In genomic region chr11:20543453-20544120, GRCm38 (mm10) we compare ENCODE assay signal across 8 mouse cellular contexts. TPM values are rescaled to one million over a fixed set of nuclear protein-coding genes. Genes with fewer than 3 reads are reported as not detected.
DNase-seq lines count a peak whose midpoint lies in the region; ATAC-seq lines count a peak whose summit lies in the region.

No protein-coding gene starts in this region.

- H3K36me3 ChIP-seq in embryonic facial prominence, embryonic 10.5 days (replicated peaks) = no peaks in the 10 kb centered on the region
- no peaks in the 10 kb centered on the region for H3K36me3 ChIP-seq in intestine, embryonic 14.5 days (ENCODE audit: control insufficient read depth, insufficient read depth, low read length)
- H3K36me3 ChIP-seq in liver, embryonic 13.5 days = no peaks in the 10 kb centered on the region
- no peaks in the 10 kb centered on the region for H3K36me3 ChIP-seq in neural tube, embryonic 13.5 days

- H3K9ac ChIP-seq in intestine, embryonic 14.5 days (ENCODE audit: low read length) = peak overlapping the region; percentile 50
- H3K9ac ChIP-seq in liver, embryonic 13.5 days = peak overlapping the region; percentile 84
- peak overlapping the region; percentile 91 for H3K9ac ChIP-seq in neural tube, embryonic 13.5 days

- H3K27ac ChIP-seq in embryonic facial prominence, embryonic 10.5 days (replicated peaks) = peak overlapping the region; percentile 92
- H3K27ac ChIP-seq in intestine, embryonic 14.5 days (ENCODE audit: low read depth) = peak overlapping the region; percentile 80
- H3K27ac ChIP-seq in liver, embryonic 13.5 days = peak overlapping the region; percentile 92
- peak overlapping the region; percentile 97 for H3K27ac ChIP-seq in neural tube, embryonic 13.5 days (replicated peaks)

- H3K4me3 ChIP-seq in embryonic facial prominence, embryonic 10.5 days = peak overlapping the region; percentile 85
- peak overlapping the region; percentile 63 for H3K4me3 ChIP-seq in intestine, embryonic 14.5 days (ENCODE audit: low read depth, low read length)
- peak overlapping the region; percentile 88 for H3K4me3 ChIP-seq in liver, embryonic 13.5 days (replicated peaks)
- peak overlapping the region; percentile 84 for H3K4me3 ChIP-seq in neural tube, embryonic 13.5 days

- H3K4me1 ChIP-seq in embryonic facial prominence, embryonic 10.5 days = peaks cover 20% of the 10 kb centered on the region
- peaks cover 8% of the 10 kb centered on the region; the same call in 1 of the 2 replicates for H3K4me1 ChIP-seq in intestine, embryonic 14.5 days (replicated peaks; ENCODE audit: control insufficient read depth, insufficient read depth, low read length)
- peaks cover 42% of the 10 kb centered on the region for H3K4me1 ChIP-seq in liver, embryonic 13.5 days (replicated peaks)
- H3K4me1 ChIP-seq in neural tube, embryonic 13.5 days (replicated peaks) = peaks cover 27% of the 10 kb centered on the region

- ATAC-seq in intestine, embryonic 14.5 days (replicated peaks; ENCODE audit: low FRiP score, low TSS enrichment, low read depth) = no peak; the same call in 1 of the 2 replicates
- ATAC-seq in liver, embryonic 13.5 days (ENCODE audit: low read depth) = no peak; the same call in 1 of the 2 replicates
- ATAC-seq in neural tube, embryonic 13.5 days (ENCODE audit: low read depth) = no peak; the same call in 1 of the 2 replicates

- peak; percentile 53 for DNase-seq in right cerebral cortex, postnatal 14 days
- DNase-seq in right cerebral cortex, postnatal 25 days = no peak
- peak; percentile 67 for DNase-seq in ZHBTc4 (ENCODE audit: low read depth, low spot score)
- DNase-seq in embryonic facial prominence, embryonic 10.5 days (ENCODE audit: low spot score) = peak; percentile 63
- DNase-seq in intestine, embryonic 14.5 days (ENCODE audit: low spot score) = peak; percentile 75
- no peak for DNase-seq in liver, embryonic 13.5 days
- DNase-seq in spleen, postnatal 10 days (ENCODE audit: low spot score in 2 of 2) = no peak

- peaks cover 24% of the 10 kb centered on the region for H3K27me3 ChIP-seq in embryonic facial prominence, embryonic 10.5 days (replicated peaks; ENCODE audit: low read depth, poor library complexity, severe bottlenecking)
- 0 out of 2 replicates have a peak, but pooled peaks cover 2% of the 10 kb centered on the region for H3K27me3 ChIP-seq in intestine, embryonic 14.5 days (replicated peaks; ENCODE audit: control insufficient read depth, insufficient read depth, low read length)
- 0 out of 2 replicates have a peak, but pooled peaks cover 5% of the 10 kb centered on the region for H3K27me3 ChIP-seq in liver, embryonic 13.5 days
- no peaks in the 10 kb centered on the region; the same call in 1 of the 2 replicates for H3K27me3 ChIP-seq in neural tube, embryonic 13.5 days

- H3K9me3 ChIP-seq in embryonic facial prominence, embryonic 10.5 days = no peaks in the 10 kb centered on the region
- no peaks in the 10 kb centered on the region for H3K9me3 ChIP-seq in intestine, embryonic 14.5 days (ENCODE audit: control insufficient read depth, low read length)
- H3K9me3 ChIP-seq in liver, embryonic 13.5 days (replicated peaks) = no peaks in the 10 kb centered on the region
- H3K9me3 ChIP-seq in neural tube, embryonic 13.5 days = no peaks in the 10 kb centered on the region

- peak overlapping the region; percentile 81 for H3K4me2 ChIP-seq in intestine, embryonic 14.5 days (ENCODE audit: low read length)
- peak overlapping the region; percentile 95 for H3K4me2 ChIP-seq in liver, embryonic 13.5 days
- H3K4me2 ChIP-seq in neural tube, embryonic 13.5 days = peak overlapping the region; percentile 55

- under 1% methylated on average over 51 of the region's 51 CpGs for WGBS in embryonic facial prominence, embryonic 10.5 days
- under 1% methylated on average over 51 of the region's 51 CpGs for WGBS in intestine, embryonic 14.5 days
- WGBS in liver, embryonic 13.5 days (ENCODE audit: insufficient replicate concordance) = under 1% methylated on average over 51 of the region's 51 CpGs
- under 1% methylated on average over 50 of the region's 51 CpGs for WGBS in neural tube, embryonic 13.5 days

RNA-seq across cellular contexts. Expression of gene Sertad2, which starts 0.5 kb away (rescaled TPM):
- polyA plus RNA-seq in embryonic facial prominence, embryonic 10.5 days (2016; fragmentation: Nextera tagmentation; extraction: Ambion mirVana) = 29.6 and 33.2 TPM in 2 replicates
- 26.2 and 27.1 TPM in 2 replicates for polyA plus RNA-seq in intestine, embryonic 14.5 days (2014; fragmentation: Nextera tagmentation; extraction: Ambion mirVana)
- 37.4 and 38.6 TPM in 2 replicates for polyA plus RNA-seq in liver, embryonic 13.5 days (2015; fragmentation: Nextera tagmentation; extraction: Ambion mirVana)
- polyA plus RNA-seq in neural tube, embryonic 13.5 days (2015; fragmentation: Nextera tagmentation; extraction: Ambion mirVana) = 28.3 and 29.8 TPM in 2 replicates

Comparison
In these comparisons a context has a peak if more than half of its experiments do, and no peak if none do; other contexts are left out.
1. DNase-seq: peak in right cerebral cortex, postnatal 14 days (single experiment), ZHBTc4 (single experiment), embryonic facial prominence, embryonic 10.5 days (single experiment) and intestine, embryonic 14.5 days (single experiment); none in right cerebral cortex, postnatal 25 days (single experiment), liver, embryonic 13.5 days (single experiment) and spleen, postnatal 10 days (0 of 2).
2. Peak in every context shown above with its lines, with median percentiles within 50 percentile points of each other: H3K27ac ChIP-seq, H3K4me3 ChIP-seq, H3K4me2 ChIP-seq and H3K9ac ChIP-seq.